Mouse (Mus musculus) CD8-positive naive resting alpha-beta T cell, adult 2 months (primary cell): ENCODE data around the gene Olfr44.

Experiments
- DNase-seq, 2 experiments: peaks; one replicate each; pipeline ENCODE4 v3.0.0; 2022; ENCODE audit warnings: low read depth in 2 of 2, low spot score in 2 of 2

Gene Olfr44

GRCm38 (mm10) chr9:39493895-39494294 is at the start of gene Olfr44:
Olfr44 (minus strand) TSS chr9:39493995.
- no peak for DNase-seq

DNA sequence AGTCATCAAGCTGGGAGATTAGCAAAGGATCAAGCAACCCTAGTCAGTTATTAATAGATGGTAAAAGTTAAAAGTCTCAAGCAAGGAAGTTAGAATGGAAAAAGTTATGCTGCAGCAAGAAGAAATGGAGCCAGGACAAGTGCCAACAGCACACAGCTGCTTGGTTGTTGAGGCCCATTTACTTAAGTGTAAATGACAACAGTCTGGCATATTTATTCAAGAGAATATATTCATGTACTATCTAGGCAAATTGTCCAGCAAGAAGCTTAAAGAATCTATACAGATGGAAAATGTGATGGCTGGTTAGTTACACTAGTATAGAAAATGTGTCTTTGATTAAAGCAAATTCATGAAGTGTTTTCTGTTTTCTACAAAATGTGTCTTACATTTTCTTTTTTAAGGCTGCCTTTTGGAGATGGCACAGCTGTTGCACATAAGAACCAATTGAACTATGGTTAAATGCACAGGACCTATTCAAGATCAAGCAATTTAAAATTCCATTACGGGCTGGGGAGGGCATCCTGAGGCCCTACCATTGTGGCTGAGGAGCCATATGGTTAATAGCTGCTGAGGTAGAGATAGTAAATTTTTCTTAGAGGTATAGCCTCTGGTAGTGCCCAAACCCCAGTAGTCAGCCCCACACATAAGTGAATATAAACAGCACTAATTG is 30.0 kb upstream of the Olfr44 start:
- no peak for DNase-seq

DNA sequence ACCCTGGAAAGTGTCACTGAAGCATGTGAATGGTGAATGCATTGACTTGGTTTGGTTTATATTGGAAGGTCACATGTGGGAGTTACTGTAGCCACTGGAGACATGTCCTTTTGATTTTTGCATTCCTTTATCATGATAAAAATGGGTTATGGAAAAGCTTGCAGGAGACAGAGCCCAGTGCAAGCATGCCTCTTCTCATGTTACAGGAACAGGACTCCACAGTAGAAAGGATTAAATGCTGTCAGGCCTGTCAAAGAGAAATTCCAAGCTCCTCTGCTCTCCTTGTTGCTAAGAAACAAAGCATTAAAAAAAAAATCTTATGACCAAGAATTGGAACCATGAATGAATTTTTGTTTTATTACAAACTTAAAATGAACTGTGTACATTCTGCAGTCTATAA is 24.8 kb upstream of the Olfr44 start:
- DNase-seq, result no peak

GRCm38 (mm10) chr9:39515531-39515930 is 21.7 kb upstream of the Olfr44 start, which contains the start of gene Olfr957:
Olfr957 (minus strand) TSS chr9:39515809.
- no peak for DNase-seq

- DNase-seq, result no peak
These were observed 15.6 kb upstream of the Olfr44 start for GRCm38 (mm10) chr9:39509412-39509811.

DNA sequence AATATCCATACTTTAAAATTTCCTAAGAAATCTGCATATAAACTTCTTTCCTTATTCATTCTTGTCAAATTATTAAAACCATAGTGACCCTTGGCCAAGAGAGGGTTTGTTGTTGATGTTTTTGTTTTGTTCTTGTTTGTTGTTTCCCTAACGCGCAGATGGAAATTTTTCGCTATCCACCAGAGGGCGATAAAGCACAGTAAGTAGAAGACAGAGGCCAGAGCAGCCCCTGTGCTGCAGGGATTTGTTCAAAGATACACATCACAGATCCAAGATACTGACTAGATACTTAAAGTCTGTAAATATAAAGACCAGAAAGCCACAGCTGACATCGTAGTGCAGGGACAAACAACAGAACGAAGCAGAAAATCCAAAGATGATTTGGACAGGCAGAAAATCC is 15.2 kb upstream of the Olfr44 start:
- DNase-seq, result no peak

GRCm38 (mm10) chr9:39471844-39472243 is 22.0 kb downstream of the Olfr44 start, which contains the start of gene Olfr955:
Olfr955 (minus strand) TSS chr9:39471944.
- DNase-seq, result no peak

DNA sequence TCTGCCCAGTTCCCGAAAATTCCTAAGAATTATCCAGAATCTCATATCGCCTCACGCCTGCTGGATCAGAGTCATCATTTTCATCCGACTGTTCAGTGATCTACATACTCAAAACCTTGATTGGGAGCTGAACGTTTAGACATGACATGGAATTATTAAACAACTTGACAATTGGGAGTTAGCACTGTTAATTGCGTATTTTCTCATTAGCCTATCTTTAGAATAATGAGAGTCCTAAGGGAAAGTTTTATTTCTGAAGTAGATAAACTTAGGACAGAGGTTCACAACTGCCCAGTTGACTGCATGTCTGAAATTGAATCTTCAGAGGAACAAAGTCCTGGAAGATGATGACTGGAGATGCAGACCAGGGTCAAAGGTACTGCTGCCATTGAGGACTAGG is 37.4 kb downstream of the Olfr44 start, which contains the start of gene Olfr954:
Gene Olfr954, plus strand, starts transcription at position 301 of the 400 bp plus-strand sequence.
- DNase-seq, result no peak
